Mouse (Mus musculus): ENCODE data around the gene Pak2. TPM values are rescaled to one million over a fixed set of nuclear protein-coding genes. Genes with fewer than 3 reads are reported as not detected.

Gene Pak2
- polyA plus RNA-seq, 1 experiment, result 7.3 TPM

- no peaks in the 10 kb centered on the region for H3K4me1 ChIP-seq (ENCODE audit: control insufficient read depth, insufficient read depth, low read length)
- H3K4me3 ChIP-seq (ENCODE audit: control insufficient read depth, low read depth, low read length), result no peak overlapping the region
- no peak for TF ChIP-seq POLR2A (IDR thresholded peaks at IDR 0.05; ENCODE audit: control insufficient read depth, low read depth, low read length)
- no peak for TF ChIP-seq CTCF (IDR thresholded peaks at IDR 0.05; ENCODE audit: control insufficient read depth, insufficient read depth, insufficient replicate concordance, low read depth, low read length)
- no peak overlapping the region for H3K27ac ChIP-seq (ENCODE audit: control insufficient read depth, insufficient read depth, low read depth, low read length)
- peaks cover 2% of the 10 kb centered on the region for H3K36me3 ChIP-seq (ENCODE audit: control insufficient read depth, insufficient read depth, low read length)
- no peaks in the 10 kb centered on the region for H3K27me3 ChIP-seq (ENCODE audit: control insufficient read depth, insufficient read depth, low read length)
Observed at GRCm38 (mm10) chr16:32019678-32020077, 59.5 kb downstream of the Pak2 start.

- Histone ChIP-seq H3K27me3 (ENCODE audit: control insufficient read depth, insufficient read depth, low read length) (no peaks in the 10 kb centered on the region), H3K4me1 (ENCODE audit: control insufficient read depth, insufficient read depth, low read length) (peaks cover 2% of the 10 kb centered on the region; the same call in 1 of the 2 replicates), H3K36me3 (ENCODE audit: control insufficient read depth, insufficient read depth, low read length) (no peaks in the 10 kb centered on the region), H3K4me3 (ENCODE audit: control insufficient read depth, low read depth, low read length) (no peak overlapping the region), H3K27ac (ENCODE audit: control insufficient read depth, insufficient read depth, low read depth, low read length) (no peak overlapping the region)
- no peak for TF ChIP-seq CTCF (IDR thresholded peaks at IDR 0.05; ENCODE audit: control insufficient read depth, insufficient read depth, insufficient replicate concordance, low read depth, low read length)
Observed at GRCm38 (mm10) chr16:32010330-32010729, 68.8 kb downstream of the Pak2 start.

- no peaks in the 10 kb centered on the region for H3K27me3 ChIP-seq (ENCODE audit: control insufficient read depth, insufficient read depth, low read length)
- no peaks in the 10 kb centered on the region for H3K36me3 ChIP-seq (ENCODE audit: control insufficient read depth, insufficient read depth, low read length)
- TF ChIP-seq CTCF (IDR thresholded peaks at IDR 0.05; ENCODE audit: control insufficient read depth, insufficient read depth, insufficient replicate concordance, low read depth, low read length), result 0 out of 2 replicates have a peak, but pooled peaks have one; percentile 9
- TF ChIP-seq POLR2A (IDR thresholded peaks at IDR 0.05; ENCODE audit: control insufficient read depth, low read depth, low read length), result no peak
- H3K4me3 ChIP-seq (ENCODE audit: control insufficient read depth, low read depth, low read length), result no peak overlapping the region
- H3K27ac ChIP-seq (ENCODE audit: control insufficient read depth, insufficient read depth, low read depth, low read length), result no peak overlapping the region
- H3K4me1 ChIP-seq (ENCODE audit: control insufficient read depth, insufficient read depth, low read length), result peaks cover 2% of the 10 kb centered on the region; the same call in 1 of the 2 replicates
Observed at GRCm38 (mm10) chr16:32009913-32010312, 69.2 kb downstream of the Pak2 start.

- peak overlapping the region; percentile 15 for H3K27ac ChIP-seq (ENCODE audit: control insufficient read depth, insufficient read depth, low read depth, low read length)
- H3K27me3 ChIP-seq (ENCODE audit: control insufficient read depth, insufficient read depth, low read length), result no peaks in the 10 kb centered on the region
- TF ChIP-seq POLR2A (IDR thresholded peaks at IDR 0.05; ENCODE audit: control insufficient read depth, low read depth, low read length) (no peak), CTCF (IDR thresholded peaks at IDR 0.05; ENCODE audit: control insufficient read depth, insufficient read depth, insufficient replicate concordance, low read depth, low read length) (no peak)
- peaks cover 2% of the 10 kb centered on the region; the same call in 1 of the 2 replicates for H3K4me1 ChIP-seq (ENCODE audit: control insufficient read depth, insufficient read depth, low read length)
- H3K36me3 ChIP-seq (ENCODE audit: control insufficient read depth, insufficient read depth, low read length), result no peaks in the 10 kb centered on the region
- H3K4me3 ChIP-seq (ENCODE audit: control insufficient read depth, low read depth, low read length), result no peak overlapping the region
Observed at GRCm38 (mm10) chr16:32008529-32009293, 70.4 kb downstream of the Pak2 start.

- Histone ChIP-seq H3K27me3 (ENCODE audit: control insufficient read depth, insufficient read depth, low read length) (no peaks in the 10 kb centered on the region), H3K36me3 (ENCODE audit: control insufficient read depth, insufficient read depth, low read length) (no peaks in the 10 kb centered on the region), H3K27ac (ENCODE audit: control insufficient read depth, insufficient read depth, low read depth, low read length) (no peak overlapping the region), H3K4me3 (ENCODE audit: control insufficient read depth, low read depth, low read length) (peak overlapping the region; percentile 37), H3K4me1 (ENCODE audit: control insufficient read depth, insufficient read depth, low read length) (peaks cover 9% of the 10 kb centered on the region)
- no peak for TF ChIP-seq POLR2A (IDR thresholded peaks at IDR 0.05; ENCODE audit: control insufficient read depth, low read depth, low read length)
- TF ChIP-seq CTCF (IDR thresholded peaks at IDR 0.05; ENCODE audit: control insufficient read depth, insufficient read depth, insufficient replicate concordance, low read depth, low read length), result no peak
Observed at GRCm38 (mm10) chr16:32004731-32005130, 74.4 kb downstream of the Pak2 start.

GRCm38 (mm10) chr16:32002509-32003477 is 76.3 kb downstream of the Pak2 start, which contains the start of gene Senp5:
Gene Senp5 (minus strand): TSS chr16:32003287.
- Histone ChIP-seq H3K27me3 (ENCODE audit: control insufficient read depth, insufficient read depth, low read length) (no peaks in the 10 kb centered on the region), H3K27ac (ENCODE audit: control insufficient read depth, insufficient read depth, low read depth, low read length) (peak within 1 kb of the TSS; percentile 84), H3K4me3 (ENCODE audit: control insufficient read depth, low read depth, low read length) (peak within 1 kb of the TSS; percentile 91), H3K36me3 (ENCODE audit: control insufficient read depth, insufficient read depth, low read length) (no peaks in the 10 kb centered on the region), H3K4me1 (ENCODE audit: control insufficient read depth, insufficient read depth, low read length) (peaks cover 7% of the 10 kb centered on the region)
- TF ChIP-seq POLR2A (IDR thresholded peaks at IDR 0.05; ENCODE audit: control insufficient read depth, low read depth, low read length), result peak; percentile 94
- no peak for TF ChIP-seq CTCF (IDR thresholded peaks at IDR 0.05; ENCODE audit: control insufficient read depth, insufficient read depth, insufficient replicate concordance, low read depth, low read length)

- Histone ChIP-seq H3K27ac (ENCODE audit: control insufficient read depth, insufficient read depth, low read depth, low read length) (no peak overlapping the region), H3K4me3 (ENCODE audit: control insufficient read depth, low read depth, low read length) (no peak overlapping the region), H3K36me3 (ENCODE audit: control insufficient read depth, insufficient read depth, low read length) (no peaks in the 10 kb centered on the region), H3K27me3 (ENCODE audit: control insufficient read depth, insufficient read depth, low read length) (no peaks in the 10 kb centered on the region), H3K4me1 (ENCODE audit: control insufficient read depth, insufficient read depth, low read length) (peaks cover under 1% of the 10 kb centered on the region)
- TF ChIP-seq CTCF (IDR thresholded peaks at IDR 0.05; ENCODE audit: control insufficient read depth, insufficient read depth, insufficient replicate concordance, low read depth, low read length) (no peak), POLR2A (IDR thresholded peaks at IDR 0.05; ENCODE audit: control insufficient read depth, low read depth, low read length) (no peak)
Observed at GRCm38 (mm10) chr16:31996371-31996770, 82.8 kb downstream of the Pak2 start.
